Mouse (Mus musculus) brain, embryonic 14.5 days (tissue): Measurements from ENCODE around the gene Osbp2.

Experiments used
- CTCF ChIP-seq: fragments of 200-500 bp; IDR thresholded peaks from 2 replicates; pipeline ENCODE4 v1.5.1; 2012; ENCODE audit warnings: inconsistent platforms, mild to moderate bottlenecking, moderate library complexity, borderline replicate concordance; ENCODE audit not compliant: insufficient read depth, insufficient read length; ENCODE audit errors: extremely low read depth
- POLR2A ChIP-seq: fragments of 200-500 bp; IDR thresholded peaks from 2 replicates; pipeline ENCODE4 v1.6.1; 2012; ENCODE audit warnings: mild to moderate bottlenecking, inconsistent platforms, borderline replicate concordance; ENCODE audit not compliant: poor library complexity, insufficient read depth, insufficient read length, severe bottlenecking; ENCODE audit errors: extremely low read depth

DNA sequence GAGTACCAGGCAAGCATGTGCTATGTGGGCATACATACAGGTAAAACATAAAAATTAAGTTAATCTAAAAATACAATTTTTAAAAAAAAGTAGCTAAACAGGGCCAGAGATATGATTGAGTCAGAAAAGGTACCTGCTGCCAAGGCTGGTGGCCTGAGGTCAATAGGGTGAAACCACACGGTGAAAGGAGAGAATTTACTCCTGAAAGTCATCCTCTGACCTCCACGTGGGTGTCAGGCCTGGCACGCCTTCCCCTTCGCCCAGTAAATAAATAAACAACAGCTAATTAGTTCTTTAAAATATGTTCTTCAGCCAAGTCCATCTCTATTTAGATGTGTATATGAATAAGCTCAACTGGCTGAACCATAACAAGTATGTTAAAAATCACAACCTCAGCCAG lies 3.3 kb downstream of the Osbp2 start:
- TF ChIP-seq POLR2A: no peak
- no peak for TF ChIP-seq CTCF
